Mouse (Mus musculus) lung, postnatal 25 days (tissue): Measurements from ENCODE around the gene Nek7.
A peak's percentile ranks its signal among the peaks of the same experiment; 100 is the strongest.

Experiments used
- DNase-seq: peaks from one replicate; pipeline ENCODE4 v3.0.0; 2022; ENCODE audit warnings: low spot score

Nek7 gene

GRCm38 (mm10) chr1:138571038-138571441 lies 48.9 kb downstream of the Nek7 start:
- DNase-seq = no peak

- DNase-seq = no peak
Measured at GRCm38 (mm10) chr1:138568434-138569232, 51.3 kb downstream of the Nek7 start.

- no peak for DNase-seq
Measured at GRCm38 (mm10) chr1:138567946-138568345, 52.0 kb downstream of the Nek7 start.

GRCm38 (mm10) chr1:138564677-138565076 lies 55.3 kb downstream of the Nek7 start:
- DNase-seq = no peak

- DNase-seq = no peak
Measured at GRCm38 (mm10) chr1:138560733-138561132, 59.2 kb downstream of the Nek7 start.

GRCm38 (mm10) chr1:138559213-138560101 lies 60.5 kb downstream of the Nek7 start:
- no peak for DNase-seq

- DNase-seq = no peak
Measured at GRCm38 (mm10) chr1:138558342-138558741, 61.6 kb downstream of the Nek7 start.

- no peak for DNase-seq
Measured at GRCm38 (mm10) chr1:138554926-138555325, 65.0 kb downstream of the Nek7 start.

GRCm38 (mm10) chr1:138550184-138550583 lies 69.8 kb downstream of the Nek7 start:
- DNase-seq = no peak

GRCm38 (mm10) chr1:138542170-138542515 lies 77.8 kb downstream of the Nek7 start:
- DNase-seq = no peak

GRCm38 (mm10) chr1:138541495-138542169 lies 78.3 kb downstream of the Nek7 start:
- no peak for DNase-seq

- DNase-seq = no peak
Measured at GRCm38 (mm10) chr1:138539713-138540112, 80.2 kb downstream of the Nek7 start.

- DNase-seq = no peak
Measured at GRCm38 (mm10) chr1:138538217-138538616, 81.7 kb downstream of the Nek7 start.

GRCm38 (mm10) chr1:138535758-138536574 lies 84.0 kb downstream of the Nek7 start:
- no peak for DNase-seq

GRCm38 (mm10) chr1:138530604-138531003 lies 89.3 kb downstream of the Nek7 start:
- no peak for DNase-seq

GRCm38 (mm10) chr1:138523962-138524361 lies 96.0 kb downstream of the Nek7 start:
- no peak for DNase-seq

- no peak for DNase-seq
Measured at GRCm38 (mm10) chr1:138518235-138518634, 101.7 kb downstream of the Nek7 start.

GRCm38 (mm10) chr1:138517360-138518099 lies 102.4 kb downstream of the Nek7 start:
- DNase-seq = peak; percentile 36

GRCm38 (mm10) chr1:138516946-138517345 lies 103.0 kb downstream of the Nek7 start:
- DNase-seq = no peak

- peak; percentile 13 for DNase-seq
Measured at GRCm38 (mm10) chr1:138515362-138515761, 104.6 kb downstream of the Nek7 start.

GRCm38 (mm10) chr1:138513982-138514381 lies 106.0 kb downstream of the Nek7 start:
- no peak for DNase-seq
